Mouse (Mus musculus) stomach, postnatal 0 days (tissue): ENCODE data around the gene Olfr1020. TPM values are rescaled to one million over a fixed set of nuclear protein-coding genes. Genes with fewer than 3 reads are reported as not detected.

ENCODE experiments used
- ATAC-seq: fragments of 200-750 bp; cut with Nextera tagmentation; 2 replicates; pipeline ENCODE4 v1.8.0; 2017; ENCODE audit not compliant: low FRiP score, low TSS enrichment
- DNase-seq: peaks from one replicate; pipeline ENCODE4 v3.0.0-alpha.2; 2016; ENCODE audit warnings: low spot score
- H3K27ac ChIP-seq: fragments of 300-500 bp; sonication (generic); replicated peaks from 2 replicates; pipeline ENCODE4 v1.5.1; 2014; ENCODE audit warnings: mild to moderate bottlenecking, control low read depth
- H3K27me3 ChIP-seq: fragments of 300-500 bp; sonication (generic); 2 replicates; pipeline ENCODE4 v1.6.1; 2014; ENCODE audit warnings: low read length; ENCODE audit not compliant: control insufficient read depth, insufficient read depth
- H3K36me3 ChIP-seq: fragments of 300-500 bp; sonication (generic); 2 replicates; pipeline ENCODE4 v1.6.1; 2014; ENCODE audit warnings: low read length, mixed read lengths; ENCODE audit not compliant: control insufficient read depth, insufficient read depth
- H3K4me1 ChIP-seq: fragments of 300-500 bp; sonication (generic); replicated peaks from 2 replicates; pipeline ENCODE4 v1.6.1; 2014; ENCODE audit warnings: antibody characterized with exemption; ENCODE audit not compliant: control insufficient read depth, insufficient read depth
- H3K4me2 ChIP-seq: fragments of 300-500 bp; sonication (generic); replicated peaks from 2 replicates; pipeline ENCODE4 v1.6.1; 2014; ENCODE audit warnings: low read depth, mild to moderate bottlenecking, control low read depth, moderate library complexity
- H3K4me3 ChIP-seq: fragments of 300-500 bp; sonication (generic); 2 replicates; pipeline ENCODE4 v1.5.1; 2014; ENCODE audit warnings: low read depth, low read length, control low read depth
- H3K9ac ChIP-seq: fragments of 300-500 bp; sonication (generic); 2 replicates; pipeline ENCODE4 v1.6.1; 2014; ENCODE audit warnings: mild to moderate bottlenecking, low read length, control low read depth, mixed read lengths
- H3K9me3 ChIP-seq: fragments of 300-500 bp; sonication (generic); 2 replicates; pipeline ENCODE4 v1.6.1; 2016; ENCODE audit warnings: low read length; ENCODE audit not compliant: control insufficient read depth
- CTCF ChIP-seq: IDR thresholded peaks from 2 replicates; pipeline ENCODE4 v1.5.1; 2016; ENCODE audit warnings: antibody characterized with exemption, low read depth, mild to moderate bottlenecking, moderate library complexity
- EP300 ChIP-seq: optimal IDR thresholded peaks from 2 replicates; pipeline ENCODE3; 2016; ENCODE audit warnings: antibody characterized with exemption
- WGBS: fragments of 180-500 bp; shearing (Covaris S2); extraction: QIAGEN DNeasy Blood & Tissue Kit; methylation state at CpG from one replicate; pipeline ENCODE4 v1.1.7; 2014; 5-methylcytosine and 5-hydroxymethylcytosine counted together
- polyA plus RNA-seq: library from polyadenylated mRNA; unstranded; fragments of >200 nt; fragmentation: Nextera tagmentation; extraction: Ambion mirVana; gene quantifications from 2 replicates; pipeline ENCODE4 v1.2.1, GENCODE M21; 2015

Olfr1020 gene
- polyA plus RNA-seq, 1 experiment from 2014 or later, result not detected

GRCm38 (mm10) chr2:85885340-85885739, 38.5 kb downstream of the Olfr1020 start, which contains the start of gene Olfr1023:
TSS of gene Olfr1023 (plus strand) at chr2:85885640.
- no peak within 1 kb of the TSS for H3K4me2 ChIP-seq

More at GRCm38 (mm10) chr2:85885340-85885739, 38.5 kb downstream of the Olfr1020 start, which contains the start of gene Olfr1023:
- Histone ChIP-seq H3K9me3 (no peaks in the 10 kb centered on the region), H3K27me3 (no peaks in the 10 kb centered on the region), H3K4me3 (no peak within 1 kb of the TSS), H3K27ac (no peak within 1 kb of the TSS), H3K9ac (no peak within 1 kb of the TSS), H3K4me1 (no peaks in the 10 kb centered on the region), H3K36me3 (no peaks in the 10 kb centered on the region)
- DNase-seq (no peak), ATAC-seq (no peak)
- TF ChIP-seq EP300, result no peak
- no peak for TF ChIP-seq CTCF
- WGBS, result 62% methylated on average over 2 of the region's 2 CpGs

Other genes with a start within 250 kb of the Olfr1020 start
- gene Olfr1000, start 235.1 kb upstream of the Olfr1020 start, polyA plus RNA-seq, result not detected in 2 replicates
- gene Olfr1002, start 196.3 kb upstream of the Olfr1020 start, polyA plus RNA-seq, result not detected in 2 replicates
- not detected in 2 replicates for gene Olfr154, start 182.6 kb upstream of the Olfr1020 start, polyA plus RNA-seq
- gene Olfr1006, start 168.3 kb upstream of the Olfr1020 start, polyA plus RNA-seq, result not detected in 2 replicates
- not detected in 2 replicates for gene Olfr1008, start 157.6 kb upstream of the Olfr1020 start, polyA plus RNA-seq
- gene Olfr1009, start 131.6 kb upstream of the Olfr1020 start, polyA plus RNA-seq, result not detected in 2 replicates
- not detected in 2 replicates for gene Olfr1012, start 84.3 kb upstream of the Olfr1020 start, polyA plus RNA-seq
- gene Olfr1013, start 79.9 kb upstream of the Olfr1020 start, polyA plus RNA-seq, result not detected in 2 replicates
- gene Olfr1014, start 74.3 kb upstream of the Olfr1020 start, polyA plus RNA-seq, result not detected in 2 replicates
- gene Olfr1015, start 65.0 kb upstream of the Olfr1020 start, polyA plus RNA-seq, result not detected in 2 replicates
- gene Olfr1016, start 44.5 kb upstream of the Olfr1020 start, polyA plus RNA-seq, result not detected in 2 replicates
- not detected in 2 replicates for gene Olfr1018, start 28.6 kb upstream of the Olfr1020 start, polyA plus RNA-seq
- not detected in 2 replicates for gene Olfr1019, start 1.5 kb upstream of the Olfr1020 start, polyA plus RNA-seq
- not detected in 2 replicates for gene Olfr1022, start 21.6 kb downstream of the Olfr1020 start, polyA plus RNA-seq
- not detected in 2 replicates for gene Olfr1023, start 38.6 kb downstream of the Olfr1020 start, polyA plus RNA-seq
- not detected in 2 replicates for gene Olfr1024, start 58.0 kb downstream of the Olfr1020 start, polyA plus RNA-seq
- gene Olfr1025-ps1, start 68.2 kb downstream of the Olfr1020 start, polyA plus RNA-seq, result not detected in 2 replicates
- not detected in 2 replicates for gene Olfr1026, start 74.5 kb downstream of the Olfr1020 start, polyA plus RNA-seq
- gene Olfr1028, start 103.4 kb downstream of the Olfr1020 start, polyA plus RNA-seq, result not detected in 2 replicates
- gene Olfr1029, start 126.9 kb downstream of the Olfr1020 start, polyA plus RNA-seq, result not detected in 2 replicates
- gene Olfr1030, start 132.2 kb downstream of the Olfr1020 start, polyA plus RNA-seq, result not detected in 2 replicates
- gene Olfr1031, start 143.3 kb downstream of the Olfr1020 start, polyA plus RNA-seq, result not detected in 2 replicates
- gene Olfr1032, start 158.5 kb downstream of the Olfr1020 start, polyA plus RNA-seq, result not detected in 2 replicates
- 1.9 and 2.5 TPM in 2 replicates for gene Olfr1033, start 173.6 kb downstream of the Olfr1020 start, polyA plus RNA-seq
- 0.01 and 0.02 TPM in 2 replicates for gene Olfr1034, start 198.8 kb downstream of the Olfr1020 start, polyA plus RNA-seq
- not detected in 2 replicates for gene Olfr1036, start 227.0 kb downstream of the Olfr1020 start, polyA plus RNA-seq
- not detected in 2 replicates for gene Olfr1037, start 240.4 kb downstream of the Olfr1020 start, polyA plus RNA-seq